16 mouse cellular contexts compared by ENCODE assay signal in the genomic region with DNA sequence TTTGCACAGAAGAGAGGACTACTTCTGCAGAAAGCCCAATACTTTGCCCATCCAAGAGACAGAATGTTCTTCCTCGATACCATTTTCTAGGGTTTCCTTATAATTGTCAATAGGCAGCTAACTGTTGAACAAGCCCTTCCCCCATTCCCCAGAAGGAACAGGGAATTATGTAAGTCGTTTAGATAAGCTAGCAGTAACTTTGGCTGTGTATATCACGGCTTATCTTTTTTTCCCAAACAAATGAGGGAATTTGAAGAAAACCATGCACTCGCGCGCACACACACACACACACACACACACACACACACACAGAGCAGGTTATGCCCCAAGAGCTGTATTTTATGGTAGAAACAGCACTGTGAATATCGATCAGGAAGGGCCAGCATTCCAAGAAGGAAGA. TPM values are rescaled to one million over a fixed set of nuclear protein-coding genes. Genes with fewer than 3 reads are reported as not detected.
DNase-seq lines count a peak whose midpoint lies in the region; ATAC-seq and TF ChIP-seq lines count a peak whose summit lies in the region.
"Had no signal": no experiment of that assay in that cellular context is flagged by ENCODE, and none has a peak within 500 bp of the region (broad histone marks: within the 10 kb centered on the region; RNA-seq: fewer than 3 reads in every experiment).

No protein-coding gene starts in this region.

- 68% methylated on average over 7 of the region's 7 CpGs for WGBS in embryonic facial prominence, embryonic 12.5 days
- WGBS in embryonic facial prominence, embryonic 10.5 days: 73% methylated on average over 7 of the region's 7 CpGs
- 52% methylated on average over 7 of the region's 7 CpGs for WGBS in heart, postnatal 0 days
- 78% methylated on average over 7 of the region's 7 CpGs for WGBS in midbrain, embryonic 14.5 days
- 71% methylated on average over 7 of the region's 7 CpGs for WGBS in midbrain, embryonic 11.5 days

- no peak for TF ChIP-seq EP300 in heart, postnatal 0 days (IDR thresholded peaks at IDR 0.05; ENCODE audit: low read depth)

- intact Hi-C loops in heart, postnatal 14 days (cut with DNase I): loop anchor here (10.0 kb wide), 1 partner anchor 316 kb away; no protein-coding TSS in a partner anchor

- peak overlapping the region; percentile 53; the same call in 1 of the 2 replicates for H3K4me2 ChIP-seq in embryonic facial prominence, embryonic 12.5 days (replicated peaks)
- H3K4me2 ChIP-seq in heart, postnatal 0 days (ENCODE audit: low read depth, low read length): peak overlapping the region; percentile 71; the same call in 1 of the 2 replicates
- H3K4me2 ChIP-seq in midbrain, embryonic 14.5 days (ENCODE audit: low read length): peak overlapping the region; percentile 72; the same call in 1 of the 2 replicates
- H3K4me2 ChIP-seq in midbrain, embryonic 11.5 days: no peak overlapping the region

- ATAC-seq in embryonic facial prominence, embryonic 12.5 days (ENCODE audit: insufficient number of reproducible peaks, insufficient read depth, low FRiP score, low TSS enrichment): no peak
- ATAC-seq in heart, postnatal 0 days (ENCODE audit: insufficient read depth, low read depth): no peak
- ATAC-seq in midbrain, embryonic 14.5 days (ENCODE audit: low FRiP score, low TSS enrichment): no peak
- no peak for ATAC-seq in midbrain, embryonic 11.5 days (ENCODE audit: low FRiP score)
- ATAC-seq: forebrain, embryonic 14.5 days had no signal

- H3K36me3 ChIP-seq in embryonic facial prominence, embryonic 12.5 days: no peaks in the 10 kb centered on the region
- no peaks in the 10 kb centered on the region for H3K36me3 ChIP-seq in embryonic facial prominence, embryonic 10.5 days (replicated peaks)
- H3K36me3 ChIP-seq in heart, postnatal 0 days (replicated peaks; ENCODE audit: control insufficient read depth, insufficient read depth, low read length): no peaks in the 10 kb centered on the region
- no peaks in the 10 kb centered on the region for H3K36me3 ChIP-seq in midbrain, embryonic 14.5 days (ENCODE audit: control insufficient read depth, insufficient read depth, low read length)
- H3K36me3 ChIP-seq in midbrain, embryonic 11.5 days (ENCODE audit: control insufficient read depth, insufficient read depth, low read length): no peaks in the 10 kb centered on the region
- H3K36me3 ChIP-seq: limb, embryonic 12.5 days; stomach, embryonic 15.5 days had no signal

- no peak for TF ChIP-seq CTCF in heart, postnatal 0 days (IDR thresholded peaks at IDR 0.05; ENCODE audit: low read depth)

- peaks cover 38% of the 10 kb centered on the region for H3K27me3 ChIP-seq in embryonic facial prominence, embryonic 12.5 days
- H3K27me3 ChIP-seq in embryonic facial prominence, embryonic 10.5 days (replicated peaks; ENCODE audit: low read depth, poor library complexity, severe bottlenecking): peaks cover 54% of the 10 kb centered on the region
- peaks cover 16% of the 10 kb centered on the region for H3K27me3 ChIP-seq in heart, postnatal 0 days (ENCODE audit: control insufficient read depth, insufficient read depth, low read length)
- peaks cover 12% of the 10 kb centered on the region for H3K27me3 ChIP-seq in midbrain, embryonic 14.5 days (ENCODE audit: control insufficient read depth, insufficient read depth, low read length)
- peaks cover 13% of the 10 kb centered on the region for H3K27me3 ChIP-seq in midbrain, embryonic 11.5 days (ENCODE audit: control insufficient read depth, insufficient read depth, low read length)

- H3K9ac ChIP-seq in embryonic facial prominence, embryonic 12.5 days: no peak overlapping the region
- H3K9ac ChIP-seq in heart, postnatal 0 days (replicated peaks; ENCODE audit: low read depth, low read length): no peak overlapping the region
- no peak overlapping the region for H3K9ac ChIP-seq in midbrain, embryonic 14.5 days (replicated peaks; ENCODE audit: low read length)
- H3K9ac ChIP-seq in midbrain, embryonic 11.5 days (ENCODE audit: low read length): no peak overlapping the region
- H3K9ac ChIP-seq: limb, embryonic 12.5 days; stomach, embryonic 15.5 days had no signal

- no peak overlapping the region for H3K27ac ChIP-seq in embryonic facial prominence, embryonic 12.5 days
- H3K27ac ChIP-seq in embryonic facial prominence, embryonic 10.5 days (replicated peaks): no peak overlapping the region
- no peak overlapping the region for H3K27ac ChIP-seq in heart, postnatal 0 days (ENCODE audit: low read depth)
- no peak overlapping the region for H3K27ac ChIP-seq in midbrain, embryonic 14.5 days (replicated peaks; ENCODE audit: low read depth, low read length)
- no peak overlapping the region for H3K27ac ChIP-seq in midbrain, embryonic 11.5 days (ENCODE audit: low read depth, low read length)
- H3K27ac ChIP-seq: heart, adult 2 months; limb, embryonic 12.5 days; stomach, embryonic 15.5 days had no signal

- no peak overlapping the region for H3K4me3 ChIP-seq in embryonic facial prominence, embryonic 12.5 days
- no peak overlapping the region for H3K4me3 ChIP-seq in embryonic facial prominence, embryonic 10.5 days
- H3K4me3 ChIP-seq in heart, postnatal 0 days (ENCODE audit: low read depth, low read length): peak overlapping the region; percentile 43; the same call in 1 of the 2 replicates
- H3K4me3 ChIP-seq in midbrain, embryonic 14.5 days (replicated peaks; ENCODE audit: low read depth, low read length): peak overlapping the region; percentile 40; the same call in 1 of the 2 replicates
- no peak overlapping the region for H3K4me3 ChIP-seq in midbrain, embryonic 11.5 days (ENCODE audit: low read depth, low read length)
- H3K4me3 ChIP-seq: heart, adult 2 months; limb, embryonic 12.5 days had no signal

- H3K9me3 ChIP-seq in embryonic facial prominence, embryonic 12.5 days: no peaks in the 10 kb centered on the region
- H3K9me3 ChIP-seq in embryonic facial prominence, embryonic 10.5 days: no peaks in the 10 kb centered on the region
- H3K9me3 ChIP-seq in heart, postnatal 0 days (replicated peaks; ENCODE audit: control insufficient read depth, low read length): no peaks in the 10 kb centered on the region
- H3K9me3 ChIP-seq in midbrain, embryonic 14.5 days (ENCODE audit: control insufficient read depth, low read length): no peaks in the 10 kb centered on the region
- no peaks in the 10 kb centered on the region for H3K9me3 ChIP-seq in midbrain, embryonic 11.5 days (ENCODE audit: control insufficient read depth, low read length)
- H3K9me3 ChIP-seq: limb, embryonic 12.5 days; stomach, embryonic 15.5 days had no signal

- H3K4me1 ChIP-seq in embryonic facial prominence, embryonic 12.5 days: peaks cover 3% of the 10 kb centered on the region; the same call in 1 of the 2 replicates
- H3K4me1 ChIP-seq in embryonic facial prominence, embryonic 10.5 days: peaks cover 4% of the 10 kb centered on the region; the same call in 1 of the 2 replicates
- H3K4me1 ChIP-seq in heart, postnatal 0 days (ENCODE audit: control insufficient read depth, insufficient read depth): no peaks in the 10 kb centered on the region
- H3K4me1 ChIP-seq in midbrain, embryonic 14.5 days (ENCODE audit: control insufficient read depth, insufficient read depth, low read length): peaks cover 7% of the 10 kb centered on the region; the same call in 1 of the 2 replicates
- H3K4me1 ChIP-seq in midbrain, embryonic 11.5 days (ENCODE audit: control insufficient read depth, insufficient read depth, low read length): peaks cover 6% of the 10 kb centered on the region
- H3K4me1 ChIP-seq: limb, embryonic 12.5 days; stomach, embryonic 15.5 days had no signal

- no peak for DNase-seq in embryonic facial prominence, embryonic 10.5 days (ENCODE audit: low spot score)
- no peak for DNase-seq in heart, postnatal 0 days (ENCODE audit: low spot score)
- DNase-seq in heart, postnatal 14 days: no peak
- no peak for DNase-seq in midbrain, embryonic 14.5 days
- DNase-seq in midbrain, embryonic 11.5 days (ENCODE audit: low spot score, missing footprints): no peak
- no peak for DNase-seq in adrenal gland, postnatal 14 days
- DNase-seq in right cerebral cortex, adult 18-20 months: no peak
- DNase-seq: adrenal gland, postnatal 25 days; cerebellum, adult 11 months; heart, adult 2 months; kidney, adult 8-10 months; layer of hippocampus, adult 9-11 months had no signal

RNA-seq across cellular contexts. Expression of gene Npy1r, which starts 1.8 kb away (rescaled TPM):
- polyA plus RNA-seq in embryonic facial prominence, embryonic 12.5 days (2016; fragmentation: Nextera tagmentation; extraction: Ambion mirVana): 1.7 and 2.4 TPM in 2 replicates
- polyA plus RNA-seq in embryonic facial prominence, embryonic 10.5 days (2016; fragmentation: Nextera tagmentation; extraction: Ambion mirVana): 0.21 and 0.31 TPM in 2 replicates
- total RNA-seq in heart, postnatal 0 days (2014; rRNA removed; ENCODE audit: low replicate concordance): 1.6 and 3.0 TPM in 2 replicates
- 2.5 and 3.5 TPM in 2 replicates for polyA plus RNA-seq in heart, postnatal 0 days (2015; fragmentation: Nextera tagmentation; extraction: Ambion mirVana)
- 1 to 10 TPM; 1.2 to 1.4 TPM for total RNA-seq in heart, postnatal 14 days (2021)
- polyA plus RNA-seq in midbrain, embryonic 14.5 days (2014; fragmentation: Nextera tagmentation; extraction: Ambion mirVana): 2.0 and 4.5 TPM in 2 replicates
- 1.1 and 1.7 TPM in 2 replicates for polyA plus RNA-seq in midbrain, embryonic 11.5 days (2014; fragmentation: Nextera tagmentation; extraction: Ambion mirVana)
- 3.1 and 5.8 TPM in 2 replicates for total RNA-seq in adrenal gland, postnatal 14 days (2021)

RNA-seq across cellular contexts. Expression of gene Npy5r, which starts 10.9 kb away (rescaled TPM):
- 0.18 TPM in 1 of 2 replicates, not detected in the other for polyA plus RNA-seq in embryonic facial prominence, embryonic 12.5 days (2016; fragmentation: Nextera tagmentation; extraction: Ambion mirVana)
- 0.06 TPM in 1 of 2 replicates, not detected in the other for polyA plus RNA-seq in embryonic facial prominence, embryonic 10.5 days (2016; fragmentation: Nextera tagmentation; extraction: Ambion mirVana)
- not detected in 2 replicates for total RNA-seq in heart, postnatal 0 days (2014; rRNA removed; ENCODE audit: low replicate concordance)
- not detected in 2 replicates for polyA plus RNA-seq in heart, postnatal 0 days (2015; fragmentation: Nextera tagmentation; extraction: Ambion mirVana)
- not detected for total RNA-seq in heart, postnatal 14 days (2021)
- 1.3 and 1.8 TPM in 2 replicates for polyA plus RNA-seq in midbrain, embryonic 14.5 days (2014; fragmentation: Nextera tagmentation; extraction: Ambion mirVana)
- 0.14 and 0.29 TPM in 2 replicates for polyA plus RNA-seq in midbrain, embryonic 11.5 days (2014; fragmentation: Nextera tagmentation; extraction: Ambion mirVana)
- total RNA-seq in adrenal gland, postnatal 14 days (2021): 0.23 and 0.26 TPM in 2 replicates
- total RNA-seq: heart, adult 2 months had no signal
- polyA plus RNA-seq: heart, adult 2 months; limb, embryonic 12.5 days; stomach, embryonic 15.5 days had no signal

Comparison
In these comparisons a context has a peak if more than half of its experiments do, and no peak if none do; other contexts are left out.
1. H3K4me3 ChIP-seq: peak in heart, postnatal 0 days (single experiment) and midbrain, embryonic 14.5 days (single experiment); none in embryonic facial prominence, embryonic 12.5 days (single experiment), embryonic facial prominence, embryonic 10.5 days (single experiment) and midbrain, embryonic 11.5 days (single experiment).